Mouse (Mus musculus) hematopoietic multipotent progenitor cell, adult 10-12 weeks (in vitro differentiated cells): ENCODE results near the gene Efhc1. TPM values are rescaled to one million over a fixed set of nuclear protein-coding genes. Genes with fewer than 3 reads are reported as not detected.

Experiments
- polyA plus RNA-seq: library from polyadenylated mRNA; stranded (reverse); fragments of >175 nt; gene quantifications from 2 replicates; pipeline ENCODE4 v1.2.3, GENCODE M21; 2012; ENCODE audit warnings: low replicate concordance

Gene Efhc1
- 0.24 and 1.8 TPM in 2 replicates for polyA plus RNA-seq

DNA sequence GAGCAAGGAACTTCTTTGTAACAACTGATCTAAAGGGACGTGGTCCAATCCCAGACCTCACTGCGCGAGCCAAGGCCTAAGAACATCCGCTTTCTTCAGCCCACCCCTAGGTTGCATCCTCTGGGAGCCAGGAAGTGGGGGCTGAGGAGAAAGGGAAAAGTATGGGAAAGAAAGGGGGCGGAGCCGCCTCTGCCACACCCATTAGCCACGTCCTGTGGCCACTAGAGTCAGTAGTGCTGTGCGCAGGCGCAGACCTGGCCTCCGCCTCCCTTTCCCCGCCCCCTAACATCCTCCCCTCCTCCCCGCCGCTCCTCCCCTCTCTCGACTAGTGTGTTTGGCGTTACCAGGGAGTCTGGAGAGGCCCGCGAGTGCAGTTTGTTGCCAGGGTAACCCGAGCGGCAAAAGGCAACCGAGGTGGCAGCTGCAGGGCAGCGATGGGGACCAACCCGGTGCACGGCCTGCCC, at the start of gene Efhc1:
Gene Efhc1, plus strand, starts transcription at position 327 of the 464 bp plus-strand sequence.

Other genes with a start within 250 kb of the Efhc1 start
- gene Il17a, start 220.7 kb upstream of the Efhc1 start, polyA plus RNA-seq, result 0.13 TPM in 1 of 2 replicates, not detected in the other
- gene Il17f, start 161.0 kb upstream of the Efhc1 start, polyA plus RNA-seq, result 0.30 TPM in 1 of 2 replicates, not detected in the other
- 6.4 and 16.6 TPM in 2 replicates for gene Mcm3, start 131.3 kb upstream of the Efhc1 start, polyA plus RNA-seq
- 2.4 and 3.6 TPM in 2 replicates for gene Paqr8, start 61.0 kb upstream of the Efhc1 start, polyA plus RNA-seq
- gene Tram2, start 127.6 kb downstream of the Efhc1 start, polyA plus RNA-seq, result 2.2 and 3.6 TPM in 2 replicates